Mouse (Mus musculus): ENCODE results near the gene Mad1l1. TPM values are rescaled to one million over a fixed set of nuclear protein-coding genes. Genes with fewer than 3 reads are reported as not detected.

Mad1l1 gene
- total RNA-seq, 2 experiments from 2014 or later = 18.9 to 19.4 TPM

- no peak for DNase-seq (ENCODE audit: low spot score in 2 of 2)
- intact Hi-C loops (cut with DNase I) = no loop called here
Observed at GRCm38 (mm10) chr5:140162071-140162845, 159.1 kb downstream of the Mad1l1 start.

GRCm38 (mm10) chr5:140159007-140159406 lies 162.3 kb downstream of the Mad1l1 start:
- no peak for DNase-seq (ENCODE audit: low spot score in 2 of 2)
- intact Hi-C loops (cut with DNase I) = no loop called here

DNA sequence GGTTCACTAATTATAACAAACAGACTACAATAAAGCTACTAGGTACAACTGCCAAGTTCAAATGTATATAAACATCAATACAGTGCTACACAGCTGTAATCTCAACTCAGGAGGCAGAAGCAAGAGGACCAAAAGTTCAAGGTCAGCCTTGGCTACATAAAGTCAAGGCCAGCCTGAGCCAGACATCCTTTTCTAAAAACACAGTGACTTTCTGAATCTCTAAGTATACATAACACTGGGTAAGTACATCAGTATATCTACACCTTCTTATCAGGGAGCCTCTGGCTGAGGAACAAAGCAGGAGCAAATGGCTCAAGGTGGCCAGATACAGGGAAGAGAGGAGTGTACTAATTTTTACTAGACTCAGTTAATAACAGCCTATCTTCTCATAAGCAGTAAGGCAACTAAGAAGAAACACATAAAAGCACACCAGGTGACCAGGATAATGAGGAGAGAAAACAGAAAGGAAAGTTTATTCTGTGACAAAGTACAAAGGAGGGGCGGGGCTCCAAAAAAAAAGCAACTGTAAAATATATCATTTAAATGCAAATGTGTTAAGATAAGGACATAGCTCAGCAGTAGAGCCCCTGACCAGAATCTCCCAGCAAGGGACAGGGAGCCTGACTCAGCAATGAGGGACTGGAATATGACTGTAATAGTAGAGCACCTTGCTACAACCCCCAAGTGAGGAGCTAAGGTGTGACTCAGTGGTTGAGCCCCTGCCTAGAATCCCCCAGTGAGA lies 163.3 kb downstream of the Mad1l1 start:
- DNase-seq (ENCODE audit: low spot score in 2 of 2) = no peak
- intact Hi-C loops (cut with DNase I) = no loop called here

DNA sequence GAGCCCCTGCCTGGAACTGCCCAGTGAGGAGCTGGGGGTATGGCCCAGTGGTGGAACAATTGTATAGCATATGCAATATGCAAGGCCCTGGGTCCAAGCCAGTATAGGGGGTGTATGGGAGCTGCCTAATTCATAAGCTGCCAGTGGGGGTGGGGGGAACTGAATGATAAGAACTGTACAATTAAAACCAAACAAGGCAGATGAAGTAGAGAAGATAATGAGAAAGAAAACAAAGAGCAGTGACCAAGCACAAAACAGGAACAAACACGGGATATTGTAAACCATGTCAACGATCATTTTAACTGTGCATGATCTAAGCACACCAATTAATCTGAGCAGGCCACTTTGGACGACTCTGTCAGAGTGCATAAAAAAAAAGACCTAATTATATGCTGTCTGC lies 167.2 kb downstream of the Mad1l1 start:
- intact Hi-C loops (cut with DNase I) = no loop called here
- DNase-seq (ENCODE audit: low spot score in 2 of 2) = no peak

DNA sequence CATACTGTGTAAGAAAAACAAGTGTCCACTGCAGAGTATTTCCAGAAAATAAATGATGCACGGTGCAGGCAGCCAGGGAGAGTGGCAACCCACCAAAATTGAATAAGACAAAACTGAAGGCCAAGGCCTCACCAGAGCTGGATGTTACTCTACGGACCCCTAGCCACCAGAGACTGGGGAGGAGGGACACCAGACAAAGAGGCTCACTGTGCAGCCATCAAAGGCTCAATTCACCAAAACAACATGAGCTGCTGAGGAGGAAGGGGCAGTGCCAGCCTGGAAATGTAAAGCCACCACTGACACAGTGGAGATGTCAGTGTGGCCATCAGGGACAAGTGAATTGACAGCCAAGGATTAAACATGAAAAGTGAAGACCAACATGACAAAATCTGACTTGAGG lies 169.5 kb downstream of the Mad1l1 start:
- intact Hi-C loops (cut with DNase I) = no loop called here
- DNase-seq (ENCODE audit: low spot score in 2 of 2) = no peak

DNA sequence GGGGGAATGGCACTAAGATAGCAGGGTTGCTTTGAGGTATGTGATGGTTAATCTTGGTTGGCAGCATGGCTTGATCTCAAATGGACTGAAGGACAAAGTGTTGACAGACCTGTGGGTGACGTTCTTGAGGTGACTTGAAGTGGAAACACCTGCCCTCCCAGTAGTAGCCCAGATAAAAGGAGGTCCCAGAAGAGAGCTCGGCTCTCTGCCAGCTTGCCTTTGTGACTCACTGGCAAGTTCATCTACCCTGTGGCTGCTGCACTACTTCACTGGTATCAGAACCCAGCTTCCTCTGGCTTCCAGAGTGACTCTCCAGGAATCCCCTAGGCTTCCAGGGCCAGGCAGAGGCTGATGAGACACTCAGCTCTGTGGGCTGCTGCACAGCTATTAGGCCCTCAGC lies 170.2 kb downstream of the Mad1l1 start:
- intact Hi-C loops (cut with DNase I) = no loop called here
- no peak for DNase-seq (ENCODE audit: low spot score in 2 of 2)

DNA sequence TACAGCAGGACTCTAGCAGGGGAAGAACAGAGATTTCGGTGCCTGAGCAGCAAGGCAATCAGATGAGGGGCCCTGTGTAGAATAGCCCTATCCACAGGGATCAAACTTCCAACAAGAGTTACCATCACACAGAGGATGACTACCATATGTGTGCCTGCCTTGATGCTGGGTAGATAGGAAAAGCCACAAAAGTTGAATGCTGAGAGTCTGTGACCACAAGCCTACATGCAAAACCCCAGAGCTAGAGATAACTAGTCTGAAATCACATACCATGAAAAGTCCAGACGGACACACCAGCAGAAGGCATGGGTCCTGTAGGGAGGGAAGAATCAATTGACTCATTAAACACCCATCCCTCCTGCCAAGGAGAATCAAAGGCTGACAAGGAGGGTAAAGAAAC lies 170.7 kb downstream of the Mad1l1 start:
- intact Hi-C loops (cut with DNase I) = no loop called here
- no peak for DNase-seq (ENCODE audit: low spot score in 2 of 2)

DNA sequence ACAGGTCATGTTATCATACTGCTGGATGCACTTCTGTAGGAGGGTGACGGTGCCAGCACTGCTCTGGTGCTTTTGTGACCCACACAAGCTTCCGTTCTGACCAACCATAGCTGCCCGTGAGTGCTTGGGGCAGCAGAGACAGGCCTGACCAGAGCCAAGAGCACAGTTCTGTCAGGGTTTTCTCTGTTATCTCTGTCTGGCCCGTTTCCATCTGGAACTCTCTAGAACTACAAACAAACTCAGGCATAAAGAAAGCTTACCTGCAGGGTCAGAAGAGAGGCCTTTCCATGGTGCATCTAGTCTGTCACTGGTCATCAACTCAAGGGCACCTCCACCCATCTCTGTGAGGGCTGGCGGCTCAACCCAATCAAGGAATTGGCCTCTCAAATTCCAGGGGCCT lies 171.2 kb downstream of the Mad1l1 start:
- DNase-seq (ENCODE audit: low spot score in 2 of 2) = no peak
- intact Hi-C loops (cut with DNase I) = no loop called here

DNA sequence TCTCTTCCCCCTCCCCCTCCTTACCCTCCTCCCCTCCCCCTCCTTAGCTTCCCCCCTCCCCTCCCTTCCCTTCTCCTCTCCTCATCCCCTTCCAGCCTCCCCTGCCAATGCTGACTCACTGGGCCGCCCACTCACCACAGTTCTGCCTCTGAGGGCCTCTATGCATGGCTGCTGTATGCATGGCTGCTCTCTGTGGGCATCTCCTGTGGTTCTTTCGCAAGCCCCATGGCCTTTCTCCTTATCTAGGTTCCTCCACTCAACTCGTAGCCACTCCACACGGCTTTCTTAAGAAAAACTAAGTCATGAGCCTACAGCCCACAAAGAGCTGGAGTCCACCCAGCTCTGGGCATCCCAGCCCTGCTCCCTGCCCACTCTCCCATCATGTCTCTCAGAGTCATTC lies 172.1 kb downstream of the Mad1l1 start:
- peak; percentile 30 to 42 for DNase-seq (ENCODE audit: low spot score in 2 of 2)
- intact Hi-C loops (cut with DNase I) = no loop called here

GRCm38 (mm10) chr5:140143541-140143940 lies 177.8 kb downstream of the Mad1l1 start:
- intact Hi-C loops (cut with DNase I) = loop anchor here (5.0 kb wide), 1 partner anchor 306 kb away; no protein-coding TSS in a partner anchor

DNA sequence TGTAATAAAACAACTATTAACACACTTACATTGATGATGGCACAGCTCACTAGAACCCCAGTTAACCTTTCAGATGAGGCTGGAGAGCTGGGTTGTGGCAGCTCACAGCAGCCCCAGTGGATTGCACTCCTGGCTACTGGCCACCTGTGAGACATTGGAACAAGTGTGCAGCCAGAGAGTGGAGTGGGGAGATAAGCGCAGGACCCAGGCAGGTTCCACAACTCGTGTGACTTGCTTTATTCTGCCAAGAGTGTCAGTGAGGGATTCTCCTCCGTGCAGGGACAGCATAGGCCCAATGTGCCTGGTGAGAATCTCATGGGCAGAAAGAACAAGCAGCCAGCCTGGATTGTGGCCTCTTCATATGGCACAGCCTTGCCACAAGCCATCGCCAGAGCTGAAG lies 180.0 kb downstream of the Mad1l1 start:
- intact Hi-C loops (cut with DNase I) = loop anchor here (5.0 kb wide), 1 partner anchor 304 kb away; no protein-coding TSS in a partner anchor
- no peak for DNase-seq (ENCODE audit: low spot score in 2 of 2)

More at GRCm38 (mm10) chr5:140143541-140143940, 177.8 kb downstream of the Mad1l1 start:
- no peak for DNase-seq (ENCODE audit: low spot score in 2 of 2)

- peak in 1 of 2 experiments; percentile 71 for DNase-seq (ENCODE audit: low spot score in 2 of 2)
- intact Hi-C loops (cut with DNase I) = loop anchor here (5.0 kb wide), 1 partner anchor 303 kb away; no protein-coding TSS in a partner anchor
Observed at GRCm38 (mm10) chr5:140140214-140140613, 181.1 kb downstream of the Mad1l1 start.

GRCm38 (mm10) chr5:140135734-140136625 lies 185.4 kb downstream of the Mad1l1 start:
- DNase-seq (ENCODE audit: low spot score in 2 of 2) = peak in 1 of 2 experiments; percentile 57
- intact Hi-C loops (cut with DNase I) = loop anchor here (5.0 kb wide), 1 partner anchor 229 kb away; the partner anchor contains the start of gene Elfn1

DNA sequence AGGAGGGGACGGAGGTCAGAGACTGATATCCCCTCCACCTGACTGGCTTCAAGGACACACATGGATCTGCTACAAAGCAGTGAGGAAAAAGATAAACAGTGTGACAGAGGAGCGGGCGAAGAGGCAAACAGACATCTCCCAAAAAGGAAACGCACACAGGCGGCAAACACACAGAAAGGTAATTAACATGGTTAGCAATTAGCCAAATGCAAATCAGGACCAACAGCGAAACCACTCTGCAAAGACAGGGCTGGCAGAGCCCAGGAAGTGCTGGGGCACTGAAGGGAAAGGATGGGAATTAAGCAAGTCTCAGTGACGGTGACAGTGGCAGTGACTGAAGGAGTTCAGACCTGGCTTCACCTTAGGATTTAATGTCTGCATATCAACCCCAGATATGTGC lies 187.3 kb downstream of the Mad1l1 start:
- DNase-seq (ENCODE audit: low spot score in 2 of 2) = no peak
- intact Hi-C loops (cut with DNase I) = no loop called here

DNA sequence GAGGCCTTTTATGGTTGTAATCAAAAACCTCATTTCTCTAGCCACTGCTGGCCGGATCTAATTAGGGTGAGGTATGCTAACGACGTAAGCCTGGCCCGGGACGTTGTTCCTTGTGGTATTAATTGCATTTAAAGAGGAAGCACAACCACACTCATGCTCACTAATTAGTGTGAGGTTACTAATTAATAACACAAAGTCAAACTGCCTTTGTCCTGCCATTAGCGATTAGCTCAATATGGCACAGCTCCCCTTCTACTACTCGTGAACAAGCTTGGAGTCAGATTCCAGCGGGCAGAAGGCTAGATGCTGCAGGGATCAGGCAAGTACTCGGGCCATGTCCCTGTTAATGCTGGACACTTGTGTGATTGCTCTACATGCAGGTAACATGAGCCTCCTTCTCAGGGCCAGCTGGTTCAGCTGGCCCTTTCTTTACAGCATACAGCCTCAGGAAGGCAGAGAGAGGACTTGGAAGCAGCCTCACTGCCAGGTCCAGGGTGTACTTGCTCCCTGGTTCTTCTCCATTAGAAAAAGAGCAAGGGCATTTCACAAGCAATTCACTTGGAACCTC lies 192.9 kb downstream of the Mad1l1 start:
- no peak for DNase-seq (ENCODE audit: low spot score in 2 of 2)
- intact Hi-C loops (cut with DNase I) = no loop called here

GRCm38 (mm10) chr5:140127981-140128380 lies 193.4 kb downstream of the Mad1l1 start:
- no peak for DNase-seq (ENCODE audit: low spot score in 2 of 2)

GRCm38 (mm10) chr5:140124626-140125025 lies 196.7 kb downstream of the Mad1l1 start:
- intact Hi-C loops (cut with DNase I) = no loop called here
- DNase-seq (ENCODE audit: low spot score in 2 of 2) = no peak

More at GRCm38 (mm10) chr5:140127981-140128380, 193.4 kb downstream of the Mad1l1 start:
- intact Hi-C loops (cut with DNase I) = no loop called here

GRCm38 (mm10) chr5:140123640-140124366 lies 197.5 kb downstream of the Mad1l1 start:
- intact Hi-C loops (cut with DNase I) = no loop called here
- no peak for DNase-seq (ENCODE audit: low spot score in 2 of 2)

GRCm38 (mm10) chr5:140123194-140123593 lies 198.2 kb downstream of the Mad1l1 start:
- no peak for DNase-seq (ENCODE audit: low spot score in 2 of 2)
- intact Hi-C loops (cut with DNase I) = no loop called here

Data from left cerebral cortex, postnatal 14 days (tissue).